Mouse (Mus musculus) layer of hippocampus, adult 8-10 months (tissue): Measurements from ENCODE around the gene Slfn9. TPM values are rescaled to one million over a fixed set of nuclear protein-coding genes. Genes with fewer than 3 reads are reported as not detected.
"Not testable (repeated sequence)": the region's sequence is repeated elsewhere in the genome, so short reads cannot be mapped to it uniquely, and the experiment has no call there.

Experiments
- DNase-seq, 2 experiments: peaks; one replicate each; pipeline ENCODE4 v3.0.0; 2022; ENCODE audit warnings: low spot score in 2 of 2
- total RNA-seq, 4 experiments: library from RNA; stranded (reverse); gene quantifications; 2 replicates each; pipeline ENCODE4 v1.2.4; 2022

Slfn9 gene
- total RNA-seq, 4 experiments from 2014 or later = 0.23 to 1.7 (median 0.92) TPM

DNA sequence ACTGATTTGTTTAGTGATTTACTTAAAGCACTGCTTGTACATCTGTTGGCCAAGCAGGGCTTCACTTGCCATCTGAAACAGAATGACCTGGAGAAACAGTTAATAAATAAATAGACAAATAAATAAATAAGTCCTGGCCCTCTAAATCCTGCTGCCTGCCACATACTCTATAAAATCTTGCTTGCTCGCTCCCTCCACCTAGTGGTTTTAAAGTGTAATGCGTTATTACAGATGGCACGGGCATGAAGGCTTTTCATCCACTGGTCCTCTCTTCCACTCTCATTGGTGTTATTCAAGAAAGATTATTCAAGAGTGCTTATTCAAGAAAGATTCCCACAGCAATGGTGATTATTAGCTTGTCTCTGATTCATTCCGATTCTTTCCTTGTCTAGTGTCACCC, 32.0 kb downstream of the Slfn9 start:
- DNase-seq = peak in 1 of 2 experiments; percentile 11

DNA sequence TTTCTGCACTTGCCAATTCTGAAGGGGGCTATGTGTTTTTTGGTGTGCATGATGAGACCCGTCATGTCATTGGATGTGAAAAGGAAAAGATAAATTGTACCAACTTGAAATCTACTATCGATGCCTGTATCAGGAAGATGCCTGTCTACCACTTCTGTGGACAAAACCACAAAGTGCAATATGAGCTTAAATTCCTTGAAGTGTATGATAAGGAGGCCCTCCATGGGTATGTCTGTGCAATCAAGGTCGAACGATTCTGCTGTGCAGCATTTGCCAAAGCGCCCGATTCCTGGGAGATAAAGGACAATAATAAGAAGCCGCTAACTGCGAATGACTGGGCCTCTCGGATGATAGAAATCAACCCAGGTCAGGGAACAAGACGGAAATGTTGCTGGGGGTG, 34.7 kb downstream of the Slfn9 start:
- DNase-seq = no peak

DNA sequence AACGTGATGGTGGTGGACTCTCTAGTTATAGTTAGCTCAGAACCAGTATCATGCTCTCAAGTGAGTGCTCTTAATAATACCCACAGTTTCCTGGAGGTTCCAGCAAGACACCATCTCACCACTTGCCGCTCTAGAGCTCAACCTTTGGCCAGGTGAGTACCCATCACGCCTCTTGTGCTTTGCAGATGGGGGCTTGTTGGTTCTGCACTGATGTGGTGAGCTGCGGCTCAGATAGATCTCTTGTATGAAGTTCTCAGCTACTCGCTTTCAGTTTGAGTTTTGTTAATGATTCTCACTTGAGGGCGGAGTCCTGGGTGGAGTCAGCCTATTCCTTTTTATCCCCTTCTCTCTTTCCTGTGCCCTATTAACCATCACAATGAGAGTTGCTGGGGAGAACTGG, 37.0 kb downstream of the Slfn9 start:
- DNase-seq = no peak

DNA sequence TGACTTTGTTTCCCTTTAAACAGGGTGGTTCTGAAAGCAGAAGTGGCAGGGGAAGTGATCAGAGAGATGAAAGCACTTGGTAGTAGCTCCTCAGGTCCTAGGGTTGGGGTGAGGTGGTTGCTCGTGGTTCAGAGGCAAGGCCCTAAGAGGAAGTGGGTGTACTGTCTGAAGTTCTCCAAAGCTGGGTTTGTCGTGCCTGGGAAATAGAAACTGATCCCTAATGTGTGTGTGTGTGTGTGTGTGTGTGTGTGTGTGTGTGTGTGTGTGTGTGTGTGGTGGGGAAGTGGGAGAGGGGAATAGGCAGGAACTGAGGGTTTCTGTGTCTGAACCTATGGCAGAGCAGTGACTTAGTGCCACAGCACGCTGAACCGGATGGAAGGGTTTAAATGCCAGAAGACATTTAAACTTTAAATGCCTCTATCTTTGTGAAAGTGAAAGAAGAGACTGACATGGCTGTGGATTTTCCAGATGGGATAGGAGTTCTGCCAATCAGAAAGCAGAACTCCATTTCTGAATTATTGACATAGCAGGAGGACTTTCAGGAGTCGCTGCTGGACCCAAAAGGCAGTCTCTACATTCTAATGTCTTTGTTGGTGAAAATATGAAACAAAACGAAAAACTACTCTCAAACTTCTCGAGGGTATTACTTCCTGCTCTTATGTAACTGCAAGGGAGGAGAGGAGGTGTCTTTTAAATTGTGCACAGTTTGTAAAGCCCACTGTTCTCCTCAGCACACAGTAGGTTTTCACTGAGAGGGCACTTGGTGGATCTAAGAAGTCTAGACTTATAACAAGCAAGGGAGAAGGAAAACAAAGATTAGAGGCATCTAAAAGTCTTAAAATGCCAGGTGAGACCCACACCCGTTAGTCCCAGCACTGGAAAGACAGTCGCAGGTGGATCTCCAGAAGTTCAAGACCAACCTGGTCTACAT, 38.8 kb downstream of the Slfn9 start:
- no peak for DNase-seq

DNA sequence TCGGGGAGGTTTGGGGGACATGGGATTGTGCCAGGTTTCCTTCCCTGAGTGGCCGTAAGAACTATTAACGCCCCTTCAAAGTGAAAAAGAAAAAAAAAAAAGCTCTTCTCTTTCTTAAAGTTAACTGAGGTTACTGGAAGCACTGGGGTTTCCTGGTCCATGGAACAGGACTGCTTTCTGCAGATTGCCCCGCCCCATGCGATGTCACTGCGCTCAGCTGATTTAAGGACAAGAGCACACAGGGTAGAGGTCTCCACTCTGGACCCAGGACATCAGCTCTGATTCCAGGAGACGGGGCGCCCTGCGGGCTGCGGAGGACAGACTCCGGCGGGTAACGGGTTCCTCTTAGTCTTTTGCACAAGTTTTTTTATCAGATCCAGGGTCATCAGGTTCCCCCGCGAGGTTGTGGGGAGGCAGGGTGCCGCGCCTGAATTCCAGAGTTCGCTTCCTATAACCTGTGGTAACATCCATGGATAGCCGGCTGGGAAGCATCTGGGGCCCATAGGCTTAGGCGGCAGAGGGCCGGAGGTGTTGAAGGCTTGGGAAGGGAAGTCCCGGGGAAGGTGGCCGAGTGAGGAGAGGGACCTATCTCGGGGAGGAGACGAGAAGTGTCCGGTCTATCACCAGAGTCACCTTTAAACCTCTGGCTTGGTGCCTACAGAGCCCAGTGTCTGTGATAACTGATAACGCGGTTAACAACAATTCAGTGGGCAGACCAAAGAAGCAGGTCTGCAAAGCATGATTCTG, 39.6 kb downstream of the Slfn9 start:
- DNase-seq = no peak

- DNase-seq = no peak
These were observed 40.7 kb downstream of the Slfn9 start, which contains the start of gene Slfn5 for GRCm38 (mm10) chr11:82950736-82951481. Gene Slfn5, plus strand, starts transcription at chr11:82951349.

- DNase-seq = no peak
These were observed 42.6 kb downstream of the Slfn9 start for GRCm38 (mm10) chr11:82949036-82949435.

- no peak for DNase-seq
These were observed 44.2 kb downstream of the Slfn9 start for GRCm38 (mm10) chr11:82947457-82947856.

GRCm38 (mm10) chr11:82945636-82946035, 46.0 kb downstream of the Slfn9 start:
- DNase-seq = no peak

DNA sequence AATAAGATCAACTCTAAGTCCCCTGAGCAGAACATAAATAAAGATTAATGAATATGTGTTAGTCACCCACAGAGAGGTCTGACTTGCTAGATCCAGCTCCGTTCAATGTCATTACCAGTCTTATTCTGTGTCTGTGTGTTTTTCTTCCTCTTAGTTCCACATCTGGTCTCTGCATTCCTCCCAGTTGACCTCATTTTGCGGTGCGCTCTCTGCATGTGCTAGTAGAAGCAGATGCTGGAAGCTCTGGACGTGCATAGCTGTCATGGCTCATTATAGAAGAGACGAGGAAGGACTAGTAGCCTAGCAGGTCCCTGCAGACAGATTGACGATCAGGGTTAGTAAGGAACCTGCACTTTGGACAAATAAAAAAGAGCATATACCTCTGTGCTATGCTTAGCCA, 48.3 kb downstream of the Slfn9 start:
- no peak for DNase-seq

- no peak for DNase-seq
These were observed 58.4 kb downstream of the Slfn9 start for GRCm38 (mm10) chr11:82933186-82933585.

GRCm38 (mm10) chr11:82931671-82932450, 59.8 kb downstream of the Slfn9 start:
- not testable (repeated sequence) for DNase-seq

DNA sequence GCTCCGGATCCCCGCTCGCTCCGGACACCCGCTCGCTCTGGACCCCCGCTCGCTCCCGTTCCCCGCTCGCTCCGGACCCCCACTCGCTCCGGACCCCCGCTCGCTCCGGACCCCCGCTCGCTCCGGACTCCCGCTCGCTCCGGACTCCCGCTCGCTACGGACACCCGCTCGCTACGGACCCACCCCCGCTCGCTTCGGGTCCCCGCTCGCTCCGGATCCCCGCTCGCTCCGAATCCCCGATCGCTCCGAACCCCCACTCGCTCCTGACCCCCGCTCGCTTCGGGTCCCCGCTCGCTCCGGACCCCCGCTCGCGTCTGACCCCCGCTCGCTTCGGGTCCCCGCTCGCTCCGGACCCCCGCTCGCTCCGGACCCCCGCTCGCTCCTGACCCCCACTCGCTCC, 60.5 kb downstream of the Slfn9 start:
- not testable (repeated sequence) for DNase-seq

DNA sequence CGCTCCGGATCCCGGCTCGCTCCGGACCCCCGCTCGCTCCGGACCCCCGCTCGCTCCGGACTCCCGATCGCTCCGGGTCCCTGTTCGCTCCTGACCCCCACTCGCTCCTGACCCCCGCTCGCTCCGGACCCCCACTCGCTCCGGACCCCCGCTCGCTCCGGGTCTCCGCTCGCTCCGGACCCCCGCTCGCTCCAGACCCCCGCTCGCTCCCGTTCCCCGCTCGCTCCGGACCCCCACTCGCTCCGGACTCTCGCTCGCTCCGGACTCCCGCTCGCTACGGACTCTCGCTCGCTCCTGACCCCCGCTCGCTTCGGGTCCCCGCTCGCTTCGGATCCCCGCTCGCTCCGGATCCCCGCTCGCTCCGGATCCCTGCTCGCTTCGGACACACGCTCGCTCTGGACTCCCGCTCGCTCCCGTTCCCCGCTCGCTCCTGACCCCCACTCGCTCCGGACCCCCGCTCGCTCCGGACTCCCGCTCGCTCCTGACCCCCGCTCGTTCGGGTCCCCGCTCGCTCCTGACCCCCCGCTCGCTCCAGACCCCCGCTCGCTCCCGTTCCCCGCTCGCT, 61.2 kb downstream of the Slfn9 start:
- not testable (repeated sequence) for DNase-seq

GRCm38 (mm10) chr11:82929633-82929950, 62.0 kb downstream of the Slfn9 start:
- DNase-seq = no peak

DNA sequence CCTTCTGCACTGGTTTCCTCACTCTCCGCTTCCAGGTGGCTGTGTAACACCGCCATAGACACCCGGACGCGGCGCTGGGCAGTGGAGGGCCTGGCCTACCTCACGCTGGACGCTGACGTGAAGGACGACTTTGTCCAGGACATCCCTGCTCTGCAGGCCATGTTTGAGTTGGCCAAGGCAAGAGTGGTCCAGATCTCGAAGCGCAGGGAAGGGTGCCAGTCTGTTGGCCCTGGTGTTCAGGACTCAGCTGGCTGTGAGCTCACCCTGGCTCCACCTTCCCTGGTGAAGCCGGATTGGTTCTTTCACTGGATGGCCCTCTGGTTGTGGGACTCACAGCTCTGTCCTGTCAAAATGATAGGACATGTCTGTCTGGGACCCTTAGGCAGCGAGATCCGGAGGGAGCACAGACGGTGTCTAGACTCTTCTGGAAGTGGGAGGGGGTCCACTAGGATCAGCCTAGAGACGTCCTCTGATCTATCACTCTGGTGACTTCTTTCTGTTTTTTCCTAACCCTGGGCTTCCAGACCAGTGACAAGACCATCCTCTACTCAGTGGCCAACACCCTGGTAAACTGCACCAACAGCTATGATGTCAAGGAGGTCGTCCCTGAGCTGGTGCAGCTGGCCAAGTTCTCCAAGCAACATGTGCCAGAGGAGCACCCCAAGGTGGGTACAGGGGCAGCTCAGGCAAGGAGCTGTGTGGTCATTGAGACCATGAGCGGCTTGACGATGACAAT, 62.6 kb downstream of the Slfn9 start:
- no peak for DNase-seq
